Comparison of ENCODE assay signal across 19 mouse cellular contexts in genomic region chr4:150879631-150880030, GRCm38 (mm10).
"Had no signal": no experiment of that assay in that cellular context is flagged by ENCODE, and none has a peak within 500 bp of the region (broad histone marks: within the 10 kb centered on the region; RNA-seq: fewer than 3 reads in every experiment).

No protein-coding gene starts in this region.

- H3K4me2 ChIP-seq: lung, embryonic 14.5 days; midbrain, embryonic 12.5 days; neural tube, embryonic 13.5 days; neural tube, embryonic 15.5 days had no signal

- H3K27me3 ChIP-seq: midbrain, embryonic 12.5 days; neural tube, embryonic 13.5 days; neural tube, embryonic 15.5 days had no signal

- ATAC-seq: midbrain, embryonic 16.5 days had no signal

- H3K4me1 ChIP-seq: neural tube, embryonic 13.5 days; neural tube, embryonic 15.5 days had no signal

- H3K9ac ChIP-seq: lung, embryonic 14.5 days; midbrain, embryonic 12.5 days; neural tube, embryonic 13.5 days; neural tube, embryonic 15.5 days had no signal

- H3K27ac ChIP-seq: midbrain, embryonic 10.5 days; midbrain, embryonic 12.5 days; neural tube, embryonic 13.5 days; neural tube, embryonic 15.5 days had no signal

- DNase-seq: lung, adult 18-20 months; lung, embryonic 14.5 days; lung, postnatal 10 days; lung, postnatal 4 days; midbrain, embryonic 14.5 days; retina, postnatal 1 day; right cerebral cortex, adult 18-20 months; right cerebral cortex, postnatal 25 days; right cerebral cortex, postnatal 4 days; spleen, adult 18-20 months; thymus, adult 18-20 months; thymus, postnatal 14 days; thymus, postnatal 36 days had no signal

- H3K36me3 ChIP-seq: midbrain, embryonic 12.5 days had no signal

- H3K4me3 ChIP-seq: midbrain, embryonic 10.5 days; midbrain, embryonic 12.5 days; myocyte; neural tube, embryonic 13.5 days; neural tube, embryonic 15.5 days had no signal
